Mouse (Mus musculus) cerebellum, adult 9-11 months (tissue): ENCODE results near the gene Slc25a21.

Source experiments
- DNase-seq: peaks from one replicate; pipeline ENCODE4 v3.0.0; 2022

Slc25a21 gene

GRCm38 (mm10) chr12:57184401-57185147, 12.7 kb downstream of the Slc25a21 start:
- no peak for DNase-seq

- DNase-seq: no peak
These were observed 17.6 kb downstream of the Slc25a21 start for GRCm38 (mm10) chr12:57179465-57180188.

- no peak for DNase-seq
These were observed 18.5 kb downstream of the Slc25a21 start for GRCm38 (mm10) chr12:57178818-57179217.

GRCm38 (mm10) chr12:57163294-57163693, 34.0 kb downstream of the Slc25a21 start:
- DNase-seq: no peak

GRCm38 (mm10) chr12:57162840-57163239, 34.4 kb downstream of the Slc25a21 start:
- DNase-seq: no peak

GRCm38 (mm10) chr12:57159904-57160303, 37.4 kb downstream of the Slc25a21 start:
- DNase-seq: no peak

- DNase-seq: no peak
These were observed 39.0 kb downstream of the Slc25a21 start for GRCm38 (mm10) chr12:57158266-57158665.

- no peak for DNase-seq
These were observed 58.3 kb downstream of the Slc25a21 start for GRCm38 (mm10) chr12:57138937-57139336.

- DNase-seq: no peak
These were observed 59.5 kb downstream of the Slc25a21 start for GRCm38 (mm10) chr12:57137809-57138208.

- DNase-seq: no peak
These were observed 78.7 kb downstream of the Slc25a21 start for GRCm38 (mm10) chr12:57118602-57119001.

GRCm38 (mm10) chr12:57115516-57115915, 81.8 kb downstream of the Slc25a21 start:
- DNase-seq: no peak

- no peak for DNase-seq
These were observed 87.9 kb downstream of the Slc25a21 start for GRCm38 (mm10) chr12:57109363-57109762.

- DNase-seq: no peak
These were observed 95.0 kb downstream of the Slc25a21 start for GRCm38 (mm10) chr12:57102322-57102721.

GRCm38 (mm10) chr12:57100549-57100948, 96.7 kb downstream of the Slc25a21 start:
- DNase-seq: no peak

GRCm38 (mm10) chr12:57099066-57099465, 98.2 kb downstream of the Slc25a21 start:
- DNase-seq: no peak

GRCm38 (mm10) chr12:57098371-57098770, 98.9 kb downstream of the Slc25a21 start:
- DNase-seq: no peak

GRCm38 (mm10) chr12:57093107-57093506, 104.2 kb downstream of the Slc25a21 start:
- no peak for DNase-seq

- DNase-seq: no peak
These were observed 112.8 kb downstream of the Slc25a21 start for GRCm38 (mm10) chr12:57084519-57084918.

GRCm38 (mm10) chr12:57083533-57083932, 113.7 kb downstream of the Slc25a21 start:
- DNase-seq: no peak

GRCm38 (mm10) chr12:57076606-57077005, 120.7 kb downstream of the Slc25a21 start:
- no peak for DNase-seq

- no peak for DNase-seq
These were observed 124.7 kb downstream of the Slc25a21 start for GRCm38 (mm10) chr12:57072616-57073015.

GRCm38 (mm10) chr12:57068607-57069006, 128.7 kb downstream of the Slc25a21 start:
- no peak for DNase-seq

- DNase-seq: no peak
These were observed 177.5 kb downstream of the Slc25a21 start for GRCm38 (mm10) chr12:57019737-57020136.

- no peak for DNase-seq
These were observed 180.4 kb downstream of the Slc25a21 start for GRCm38 (mm10) chr12:57016845-57017244.
